Mouse (Mus musculus): ENCODE results near the gene Panx2.

GRCm38 (mm10) chr15:89106976-89107375 lies 47.4 kb downstream of the Panx2 start:
- TF ChIP-seq CTCF (IDR thresholded peaks at IDR 0.05; ENCODE audit: low read depth) (no peak), EP300 (IDR thresholded peaks at IDR 0.05; ENCODE audit: low read depth) (no peak)
